Mouse (Mus musculus): ENCODE measurements around the gene Ninj1.

- TF ChIP-seq POLR2A (IDR thresholded peaks at IDR 0.05; ENCODE audit: low read depth, low read length) (no peak), CTCF (IDR thresholded peaks at IDR 0.05; ENCODE audit: borderline replicate concordance, insufficient read depth, low read length) (no peak)
These were observed 25.6 kb downstream of the Ninj1 start for GRCm38 (mm10) chr13:49212711-49213500.
